Mouse (Mus musculus) cortical plate, adult 2 months (tissue): Measurements from ENCODE around the gene Gm28230.

Experiments used
- CTCF ChIP-seq: fragments of 200-500 bp; IDR thresholded peaks from 2 replicates; pipeline ENCODE4 v1.5.1; 2011; ENCODE audit warnings: mild to moderate bottlenecking, control low read depth, low read length; ENCODE audit not compliant: insufficient read depth; ENCODE audit errors: extremely low read depth
- POLR2A ChIP-seq: fragments of 200-500 bp; IDR thresholded peaks from 2 replicates; pipeline ENCODE4 v1.6.1; 2011; ENCODE audit warnings: mild to moderate bottlenecking, low read length, control low read depth; ENCODE audit not compliant: insufficient read depth; ENCODE audit errors: extremely low read depth

- TF ChIP-seq CTCF (no peak), POLR2A (no peak)
These were observed 6.2 kb downstream of the Gm28230 start for GRCm38 (mm10) chr2:74732513-74733316.
